Mouse (Mus musculus) intestine, embryonic 16.5 days (tissue): ENCODE data around the gene Klhl3. TPM values are rescaled to one million over a fixed set of nuclear protein-coding genes. Genes with fewer than 3 reads are reported as not detected.

Experiments
- ATAC-seq: fragments of 200-750 bp; cut with Nextera tagmentation; 2 replicates; pipeline ENCODE4 v1.8.0; 2017; ENCODE audit warnings: moderate TSS enrichment, moderate library complexity
- H3K27ac ChIP-seq: fragments of 300-500 bp; sonication (generic); 2 replicates; pipeline ENCODE4 v1.5.1; 2014; ENCODE audit warnings: mild to moderate bottlenecking, low read length
- H3K27me3 ChIP-seq: fragments of 300-500 bp; sonication (generic); replicated peaks from 2 replicates; pipeline ENCODE4 v1.6.1; 2014; ENCODE audit warnings: low read length, control low read depth, mixed read lengths; ENCODE audit not compliant: control insufficient read depth, insufficient read depth
- H3K36me3 ChIP-seq: fragments of 300-500 bp; sonication (generic); 2 replicates; pipeline ENCODE4 v1.6.1; 2014; ENCODE audit warnings: low read length, control low read depth; ENCODE audit not compliant: control insufficient read depth, insufficient read depth
- H3K4me1 ChIP-seq: fragments of 300-500 bp; sonication (generic); 2 replicates; pipeline ENCODE4 v1.6.1; 2014; ENCODE audit warnings: low read length, control low read depth, mixed read lengths; ENCODE audit not compliant: control insufficient read depth, insufficient read depth
- H3K4me2 ChIP-seq: fragments of 300-500 bp; sonication (generic); 2 replicates; pipeline ENCODE4 v1.6.1; 2014; ENCODE audit warnings: low read depth, low read length, control low read depth
- H3K4me3 ChIP-seq: fragments of 300-500 bp; sonication (generic); 2 replicates; pipeline ENCODE4 v1.5.1; 2014; ENCODE audit warnings: mild to moderate bottlenecking, low read length
- H3K9ac ChIP-seq: fragments of 300-500 bp; sonication (generic); 2 replicates; pipeline ENCODE4 v1.6.1; 2014; ENCODE audit warnings: low read depth, low read length
- H3K9me3 ChIP-seq: fragments of 300-500 bp; sonication (generic); 2 replicates; pipeline ENCODE4 v1.6.1; 2016; ENCODE audit warnings: low read length, control low read depth; ENCODE audit not compliant: control insufficient read depth
- WGBS: fragments of 180-500 bp; shearing (Covaris S2); extraction: QIAGEN DNeasy Blood & Tissue Kit; methylation state at CpG from one replicate; pipeline ENCODE4 v1.1.7; 2014; 5-methylcytosine and 5-hydroxymethylcytosine counted together
- polyA plus RNA-seq: library from polyadenylated mRNA; unstranded; fragments of >200 nt; fragmentation: Nextera tagmentation; extraction: Ambion mirVana; gene quantifications from 2 replicates; pipeline ENCODE4 v1.2.1, GENCODE M21; 2015

Klhl3 gene
- polyA plus RNA-seq, 1 experiment from 2014 or later: 2.4 TPM

GRCm38 (mm10) chr13:58043278-58043677, 70.1 kb downstream of the Klhl3 start:
- Histone ChIP-seq H3K27ac (no peak overlapping the region), H3K27me3 (no peaks in the 10 kb centered on the region), H3K9ac (no peak overlapping the region), H3K4me2 (no peak overlapping the region), H3K36me3 (no peaks in the 10 kb centered on the region), H3K4me1 (no peaks in the 10 kb centered on the region), H3K4me3 (no peak overlapping the region), H3K9me3 (0 out of 2 replicates have a peak, but pooled peaks cover 4% of the 10 kb centered on the region)
- WGBS: 91% methylated on average over 8 of the region's 8 CpGs
- no peak for ATAC-seq

DNA sequence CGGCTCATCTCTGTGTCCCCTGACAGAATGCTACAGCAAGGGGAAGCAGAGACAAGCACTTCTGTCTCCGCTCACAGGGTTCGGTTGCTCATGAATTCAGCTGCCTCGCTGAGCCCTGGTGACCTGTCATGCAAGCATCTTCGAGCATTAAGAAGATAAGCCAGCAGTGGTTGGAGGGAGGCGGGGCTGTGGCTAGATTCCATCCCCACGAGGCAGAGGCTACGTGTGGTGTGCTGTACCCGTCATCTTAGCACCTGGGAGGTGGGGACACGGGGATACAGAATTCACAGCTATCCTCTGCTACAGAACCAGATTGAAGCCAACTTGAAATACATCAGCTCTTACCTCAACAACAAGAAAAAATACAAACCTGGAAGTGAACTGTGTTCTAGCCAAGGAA, 73.3 kb downstream of the Klhl3 start:
- no peak overlapping the region for H3K9ac ChIP-seq
- no peaks in the 10 kb centered on the region for H3K27me3 ChIP-seq
- no peak overlapping the region for H3K4me3 ChIP-seq
- 68% methylated on average over 10 of the region's 10 CpGs for WGBS
- no peak for ATAC-seq
- H3K4me2 ChIP-seq: no peak overlapping the region
- 0 out of 2 replicates have a peak, but pooled peaks cover 4% of the 10 kb centered on the region for H3K9me3 ChIP-seq
- no peaks in the 10 kb centered on the region for H3K36me3 ChIP-seq
- no peak overlapping the region for H3K27ac ChIP-seq
- H3K4me1 ChIP-seq: peaks cover 3% of the 10 kb centered on the region; the same call in 1 of the 2 replicates

- no peaks in the 10 kb centered on the region for H3K36me3 ChIP-seq
- no peak overlapping the region for H3K4me2 ChIP-seq
- peaks cover 3% of the 10 kb centered on the region; the same call in 1 of the 2 replicates for H3K4me1 ChIP-seq
- no peak overlapping the region for H3K27ac ChIP-seq
- no peak for ATAC-seq
- 0 out of 2 replicates have a peak, but pooled peaks cover 4% of the 10 kb centered on the region for H3K9me3 ChIP-seq
- no peak overlapping the region for H3K9ac ChIP-seq
- no peaks in the 10 kb centered on the region for H3K27me3 ChIP-seq
- 85% methylated on average over 8 of the region's 8 CpGs for WGBS
- H3K4me3 ChIP-seq: no peak overlapping the region
These were observed 75.9 kb downstream of the Klhl3 start for GRCm38 (mm10) chr13:58037506-58037905.

DNA sequence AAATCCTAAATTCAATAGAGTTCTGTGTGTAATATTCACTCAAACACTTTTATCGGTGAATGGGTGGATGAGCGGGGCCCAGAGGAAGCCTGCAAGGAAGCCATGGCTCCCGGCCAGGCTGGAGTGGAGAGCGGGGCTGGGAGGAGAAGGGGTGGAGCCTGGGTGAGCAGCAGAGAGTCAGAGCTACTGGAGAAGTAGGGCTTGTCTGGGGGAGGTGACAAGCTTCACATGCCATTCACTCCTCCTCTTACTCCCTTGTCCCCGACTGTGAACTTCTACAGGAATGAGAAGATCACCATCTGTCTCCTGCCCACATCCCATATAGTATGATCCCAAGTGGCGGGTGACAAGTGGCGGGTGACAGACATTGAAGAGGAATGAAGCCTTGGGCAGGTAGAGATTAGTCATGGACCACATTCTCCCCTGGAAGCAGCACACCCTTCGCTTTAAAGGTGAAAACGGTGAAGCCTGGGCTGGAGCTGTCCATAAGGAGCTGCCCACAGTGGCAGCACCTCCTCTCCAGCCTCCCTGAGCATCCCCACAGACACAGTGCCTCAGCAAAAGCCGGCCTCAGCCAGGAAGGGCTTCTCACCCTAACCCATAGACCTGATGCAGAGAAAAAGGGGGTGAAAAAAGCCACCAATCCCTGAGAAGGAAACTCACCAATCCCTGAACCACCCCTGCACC, 77.8 kb downstream of the Klhl3 start:
- H3K4me2 ChIP-seq: no peak overlapping the region

GRCm38 (mm10) chr13:58034985-58035384, 78.4 kb downstream of the Klhl3 start:
- H3K4me2 ChIP-seq: no peak overlapping the region
- WGBS: 91% methylated on average over 3 of the region's 3 CpGs
- H3K9ac ChIP-seq: no peak overlapping the region
- H3K4me1 ChIP-seq: peaks cover 3% of the 10 kb centered on the region; the same call in 1 of the 2 replicates
- no peak overlapping the region for H3K27ac ChIP-seq
- H3K36me3 ChIP-seq: no peaks in the 10 kb centered on the region
- H3K27me3 ChIP-seq: no peaks in the 10 kb centered on the region
- ATAC-seq: no peak
- H3K9me3 ChIP-seq: no peaks in the 10 kb centered on the region
- H3K4me3 ChIP-seq: no peak overlapping the region

More for the DNA sequence above, 77.8 kb downstream of the Klhl3 start:
- H3K27ac ChIP-seq: no peak overlapping the region
- no peaks in the 10 kb centered on the region for H3K27me3 ChIP-seq
- 55% methylated on average over 10 of the region's 10 CpGs for WGBS
- H3K9me3 ChIP-seq: no peaks in the 10 kb centered on the region
- H3K4me3 ChIP-seq: no peak overlapping the region
- H3K4me1 ChIP-seq: peaks cover 3% of the 10 kb centered on the region; the same call in 1 of the 2 replicates
- H3K9ac ChIP-seq: no peak overlapping the region
- H3K36me3 ChIP-seq: no peaks in the 10 kb centered on the region
- peak; percentile 67 for ATAC-seq

GRCm38 (mm10) chr13:58034507-58034906, 78.9 kb downstream of the Klhl3 start:
- WGBS: 84% methylated on average over 6 of the region's 6 CpGs
- Histone ChIP-seq H3K27me3 (no peaks in the 10 kb centered on the region), H3K4me3 (no peak overlapping the region), H3K36me3 (no peaks in the 10 kb centered on the region), H3K27ac (no peak overlapping the region), H3K9me3 (no peaks in the 10 kb centered on the region), H3K4me1 (peaks cover 3% of the 10 kb centered on the region; the same call in 1 of the 2 replicates), H3K9ac (no peak overlapping the region), H3K4me2 (no peak overlapping the region)
- ATAC-seq: no peak

DNA sequence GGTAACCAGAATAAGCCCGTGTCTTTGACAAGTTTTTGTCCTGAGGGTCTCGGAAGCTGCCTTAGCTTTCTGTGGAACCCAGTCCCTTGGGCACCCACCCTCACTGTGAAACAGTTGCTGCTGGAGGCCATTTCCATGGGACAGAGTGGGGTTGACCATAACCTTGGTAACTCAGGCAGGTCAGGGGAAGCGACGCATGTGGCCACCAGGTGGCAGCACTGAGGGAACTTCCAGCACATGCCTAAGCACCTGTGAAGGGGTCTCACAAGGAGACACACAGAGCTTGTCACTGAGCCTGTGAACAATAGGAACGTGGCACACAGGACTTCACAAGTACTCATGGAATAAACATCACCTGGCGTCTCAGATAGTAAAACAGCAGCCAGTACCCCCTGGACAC, 81.6 kb downstream of the Klhl3 start:
- no peaks in the 10 kb centered on the region for H3K9me3 ChIP-seq
- H3K4me2 ChIP-seq: no peak overlapping the region
- H3K4me3 ChIP-seq: no peak overlapping the region
- no peaks in the 10 kb centered on the region for H3K27me3 ChIP-seq
- H3K27ac ChIP-seq: no peak overlapping the region
- no peak overlapping the region for H3K9ac ChIP-seq
- ATAC-seq: no peak
- H3K4me1 ChIP-seq: peaks cover 3% of the 10 kb centered on the region; the same call in 1 of the 2 replicates
- H3K36me3 ChIP-seq: no peaks in the 10 kb centered on the region
- 47% methylated on average over 6 of the region's 6 CpGs for WGBS

DNA sequence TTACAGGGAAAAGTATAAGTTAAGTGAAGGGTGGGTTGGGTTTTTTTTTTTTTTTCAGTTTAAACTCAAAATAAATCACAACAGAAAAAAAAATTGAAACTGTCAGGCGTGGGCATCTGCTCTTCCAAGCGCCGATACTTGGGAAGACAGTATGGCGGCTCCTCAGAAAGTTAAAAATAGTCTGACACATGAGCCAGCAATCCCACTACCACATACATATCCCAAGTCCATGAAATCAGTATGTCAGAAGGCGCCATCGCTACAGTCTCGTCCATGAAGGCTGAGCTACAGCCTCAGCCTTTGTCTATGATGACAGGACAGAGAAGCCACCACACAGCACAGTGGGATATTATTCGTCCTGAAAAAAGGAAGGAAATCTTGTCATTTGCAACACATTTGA, 86.3 kb downstream of the Klhl3 start:
- H3K4me2 ChIP-seq: no peak overlapping the region
- ATAC-seq: no peak
- H3K4me3 ChIP-seq: no peak overlapping the region
- H3K9me3 ChIP-seq: no peaks in the 10 kb centered on the region
- H3K27me3 ChIP-seq: no peaks in the 10 kb centered on the region
- H3K9ac ChIP-seq: no peak overlapping the region
- WGBS: 89% methylated on average over 8 of the region's 8 CpGs
- no peak overlapping the region for H3K27ac ChIP-seq
- H3K4me1 ChIP-seq: no peaks in the 10 kb centered on the region
- H3K36me3 ChIP-seq: no peaks in the 10 kb centered on the region

DNA sequence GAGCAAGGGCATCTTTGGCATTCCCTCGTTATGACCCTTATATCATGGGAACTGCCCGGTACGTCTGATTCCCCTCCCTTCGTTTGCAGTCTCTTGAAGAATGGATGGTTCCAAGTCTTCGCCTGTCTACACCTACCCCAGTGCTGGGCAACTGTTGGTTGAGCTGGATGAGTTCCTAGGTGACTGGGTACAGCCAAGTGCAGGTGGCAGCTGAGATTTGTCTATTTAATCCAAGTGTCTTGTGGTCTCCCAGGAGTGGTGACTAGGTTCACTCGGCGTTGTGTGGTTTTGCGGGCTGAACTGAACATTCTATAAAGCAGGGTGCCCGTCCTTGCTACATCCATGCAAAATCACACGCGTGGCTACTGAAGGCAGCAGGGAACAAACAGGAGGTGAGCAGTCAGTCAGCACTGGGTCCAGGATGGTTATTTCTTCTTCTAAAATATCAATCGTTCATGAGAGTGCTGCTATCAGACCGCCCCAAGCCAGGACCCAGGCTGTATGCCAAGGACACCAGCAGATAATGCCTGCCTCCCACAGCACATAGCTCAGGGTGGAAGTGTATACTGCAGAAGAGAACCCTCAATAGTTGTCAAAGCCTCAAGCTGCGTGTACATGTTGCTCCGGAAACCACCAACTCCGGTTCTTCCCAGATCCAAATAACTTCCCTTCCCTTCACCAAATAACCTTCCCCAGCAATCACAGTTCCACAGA, 87.5 kb downstream of the Klhl3 start:
- Histone ChIP-seq H3K27me3 (no peaks in the 10 kb centered on the region), H3K4me1 (no peaks in the 10 kb centered on the region), H3K36me3 (no peaks in the 10 kb centered on the region), H3K27ac (no peak overlapping the region), H3K9ac (no peak overlapping the region), H3K9me3 (no peaks in the 10 kb centered on the region), H3K4me3 (no peak overlapping the region), H3K4me2 (no peak overlapping the region)
- no peak for ATAC-seq
- WGBS: 91% methylated on average over 16 of the region's 16 CpGs
